Mouse (Mus musculus) lung, postnatal 0 days (tissue): Measurements from ENCODE around the gene Gm11011. TPM values are rescaled to one million over a fixed set of nuclear protein-coding genes. Genes with fewer than 3 reads are reported as not detected.
"Not testable (repeated sequence)": the region's sequence is repeated elsewhere in the genome, so short reads cannot be mapped to it uniquely, and the experiment has no call there.

Experiments
- ATAC-seq: fragments of 200-750 bp; cut with Nextera tagmentation; 2 replicates; pipeline ENCODE4 v1.8.0; 2017; ENCODE audit warnings: moderate library complexity
- DNase-seq: peaks from one replicate; pipeline ENCODE4 v3.0.0-alpha.2; 2016; ENCODE audit warnings: low spot score
- H3K27ac ChIP-seq: fragments of 300-500 bp; sonication (generic); 2 replicates; pipeline ENCODE4 v1.5.1; 2014; ENCODE audit warnings: antibody characterized with exemption, mild to moderate bottlenecking, low read length, mixed read lengths
- H3K27me3 ChIP-seq: fragments of 300-500 bp; sonication (generic); replicated peaks from 2 replicates; pipeline ENCODE4 v1.6.1; 2014; ENCODE audit warnings: low read length, mixed read lengths; ENCODE audit not compliant: insufficient read depth
- H3K36me3 ChIP-seq: fragments of 300-500 bp; sonication (generic); 2 replicates; pipeline ENCODE4 v1.6.1; 2014; ENCODE audit warnings: low read length, mixed read lengths; ENCODE audit not compliant: insufficient read depth
- H3K4me1 ChIP-seq: fragments of 300-500 bp; sonication (generic); 2 replicates; pipeline ENCODE4 v1.6.1; 2014; ENCODE audit warnings: antibody characterized with exemption, low read depth, low read length, mixed read lengths; ENCODE audit not compliant: insufficient read depth
- H3K4me2 ChIP-seq: fragments of 300-500 bp; sonication (generic); replicated peaks from 2 replicates; pipeline ENCODE4 v1.6.1; 2014; ENCODE audit warnings: low read depth, mild to moderate bottlenecking, low read length, moderate library complexity, mixed read lengths
- H3K4me3 ChIP-seq: fragments of 300-500 bp; sonication (generic); 2 replicates; pipeline ENCODE4 v1.5.1; 2014; ENCODE audit warnings: low read depth, low read length
- H3K9ac ChIP-seq: fragments of 300-500 bp; sonication (generic); replicated peaks from 2 replicates; pipeline ENCODE4 v1.6.1; 2014; ENCODE audit warnings: low read depth, mild to moderate bottlenecking
- H3K9me3 ChIP-seq: fragments of 300-500 bp; sonication (generic); 2 replicates; pipeline ENCODE4 v1.6.1; 2016; ENCODE audit warnings: low read length, mixed read lengths
- CTCF ChIP-seq: IDR thresholded peaks from 2 replicates; pipeline ENCODE4 v1.5.1; 2016; ENCODE audit warnings: antibody characterized with exemption, mild to moderate bottlenecking
- EP300 ChIP-seq: IDR thresholded peaks from 2 replicates; pipeline ENCODE4 v1.6.1; 2016; ENCODE audit warnings: antibody characterized with exemption, mild to moderate bottlenecking, control low read depth
- WGBS: fragments of 180-500 bp; shearing (Covaris S2); extraction: QIAGEN DNeasy Blood & Tissue Kit; methylation state at CpG from one replicate; pipeline ENCODE4 v1.1.7; 2014; 5-methylcytosine and 5-hydroxymethylcytosine counted together
- polyA plus RNA-seq: library from polyadenylated mRNA; unstranded; fragments of >200 nt; fragmentation: Nextera tagmentation; extraction: Ambion mirVana; gene quantifications from 2 replicates; pipeline ENCODE4 v1.2.1, GENCODE M21; 2015

Gene Gm11011
- not detected in 2 replicates for polyA plus RNA-seq

- H3K27me3 ChIP-seq, H3K4me2 ChIP-seq, H3K4me1 ChIP-seq, H3K27ac ChIP-seq, DNase-seq, H3K9me3 ChIP-seq, H3K9ac ChIP-seq, ATAC-seq, H3K36me3 ChIP-seq, H3K4me3 ChIP-seq: not testable (repeated sequence)
These were observed at the start of gene Gm11011 for GRCm38 (mm10) chr2:169587645-169588044. TSS of gene Gm11011 (minus strand) at chr2:169587745.

DNA sequence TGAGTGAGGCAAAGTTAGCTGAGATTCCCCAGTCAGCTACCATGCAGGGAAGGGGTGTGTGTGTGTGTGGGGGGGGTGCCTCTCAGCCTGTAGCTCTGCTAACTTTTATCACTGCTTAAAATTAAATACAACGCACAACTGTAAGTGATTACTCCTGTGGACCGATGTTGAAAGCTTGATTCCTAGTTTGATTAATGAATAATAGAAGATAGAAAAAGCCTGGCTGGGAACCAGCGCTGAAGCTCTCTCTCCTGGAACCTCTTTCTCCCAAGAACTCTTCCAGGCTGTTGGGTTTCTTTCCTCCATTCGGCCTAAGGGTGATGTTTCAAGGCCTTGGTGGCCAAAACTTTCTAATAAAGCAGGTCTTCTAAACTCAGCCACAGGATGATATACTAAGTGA lies 48.9 kb upstream of the Gm11011 start:
- ATAC-seq (no peak), DNase-seq (peak; percentile 5)
- Histone ChIP-seq H3K4me3 (no peak overlapping the region), H3K36me3 (no peaks in the 10 kb centered on the region), H3K9ac (no peak overlapping the region), H3K4me2 (peak overlapping the region; percentile 92), H3K27ac (no peak overlapping the region), H3K27me3 (no peaks in the 10 kb centered on the region), H3K4me1 (no peaks in the 10 kb centered on the region), H3K9me3 (no peaks in the 10 kb centered on the region)
- TF ChIP-seq EP300 (no peak), CTCF (no peak)
- WGBS = 32% methylated on average over 4 of the region's 4 CpGs

DNA sequence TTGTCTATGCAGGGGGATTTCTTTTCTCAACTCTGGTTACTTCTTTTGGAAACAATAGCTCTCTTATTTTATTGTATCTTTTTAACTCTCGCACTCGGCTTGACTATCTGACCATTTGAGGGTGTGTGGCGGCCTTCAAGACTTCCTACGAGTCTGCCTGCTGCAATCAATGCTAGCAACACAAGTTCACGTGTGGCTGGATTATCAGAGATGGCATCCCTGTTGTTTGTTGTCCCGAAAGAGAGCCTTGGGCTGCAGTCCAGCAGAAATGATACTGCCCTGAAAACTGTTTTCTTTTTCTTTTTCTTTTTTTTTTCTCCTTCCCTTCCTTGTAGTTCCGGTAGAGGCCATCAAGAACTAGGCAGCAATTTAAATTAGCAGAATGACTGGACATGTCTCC lies 47.9 kb upstream of the Gm11011 start:
- WGBS = 28% methylated on average over 7 of the region's 7 CpGs
- H3K4me1 ChIP-seq = no peaks in the 10 kb centered on the region
- no peaks in the 10 kb centered on the region for H3K27me3 ChIP-seq
- H3K27ac ChIP-seq = no peak overlapping the region
- peak overlapping the region; percentile 10; the same call in 1 of the 2 replicates for H3K4me3 ChIP-seq
- peak overlapping the region; percentile 92 for H3K4me2 ChIP-seq
- DNase-seq (peak; percentile 22), ATAC-seq (no peak)
- H3K9ac ChIP-seq = no peak overlapping the region
- H3K36me3 ChIP-seq = no peaks in the 10 kb centered on the region
- TF ChIP-seq EP300 (no peak), CTCF (no peak)
- no peaks in the 10 kb centered on the region for H3K9me3 ChIP-seq

- Histone ChIP-seq H3K4me3 (peak overlapping the region; percentile 65), H3K4me2 (peak overlapping the region; percentile 92), H3K27me3 (no peaks in the 10 kb centered on the region), H3K4me1 (no peaks in the 10 kb centered on the region), H3K9ac (no peak overlapping the region), H3K9me3 (no peaks in the 10 kb centered on the region), H3K36me3 (no peaks in the 10 kb centered on the region), H3K27ac (no peak overlapping the region)
- DNase-seq = no peak
- 22% methylated on average over 17 of the region's 17 CpGs for WGBS
- no peak for TF ChIP-seq CTCF
- no peak for TF ChIP-seq EP300
- no peak for ATAC-seq
These were observed 47.3 kb upstream of the Gm11011 start for GRCm38 (mm10) chr2:169634619-169635382.

- TF ChIP-seq CTCF (0 out of 2 replicates have a peak, but pooled peaks have one; percentile 8), EP300 (no peak)
- WGBS = under 1% methylated on average over 27 of the region's 38 CpGs
- Histone ChIP-seq H3K27me3 (no peaks in the 10 kb centered on the region), H3K27ac (peak overlapping the region; percentile 77), H3K4me2 (peak overlapping the region; percentile 92), H3K9me3 (no peaks in the 10 kb centered on the region), H3K36me3 (no peaks in the 10 kb centered on the region), H3K4me1 (no peaks in the 10 kb centered on the region), H3K9ac (peak overlapping the region; percentile 50), H3K4me3 (peak overlapping the region; percentile 65)
- ATAC-seq = peak; percentile 50
- peak; percentile 49 for DNase-seq
These were observed 46.1 kb upstream of the Gm11011 start for GRCm38 (mm10) chr2:169633491-169634289.

DNA sequence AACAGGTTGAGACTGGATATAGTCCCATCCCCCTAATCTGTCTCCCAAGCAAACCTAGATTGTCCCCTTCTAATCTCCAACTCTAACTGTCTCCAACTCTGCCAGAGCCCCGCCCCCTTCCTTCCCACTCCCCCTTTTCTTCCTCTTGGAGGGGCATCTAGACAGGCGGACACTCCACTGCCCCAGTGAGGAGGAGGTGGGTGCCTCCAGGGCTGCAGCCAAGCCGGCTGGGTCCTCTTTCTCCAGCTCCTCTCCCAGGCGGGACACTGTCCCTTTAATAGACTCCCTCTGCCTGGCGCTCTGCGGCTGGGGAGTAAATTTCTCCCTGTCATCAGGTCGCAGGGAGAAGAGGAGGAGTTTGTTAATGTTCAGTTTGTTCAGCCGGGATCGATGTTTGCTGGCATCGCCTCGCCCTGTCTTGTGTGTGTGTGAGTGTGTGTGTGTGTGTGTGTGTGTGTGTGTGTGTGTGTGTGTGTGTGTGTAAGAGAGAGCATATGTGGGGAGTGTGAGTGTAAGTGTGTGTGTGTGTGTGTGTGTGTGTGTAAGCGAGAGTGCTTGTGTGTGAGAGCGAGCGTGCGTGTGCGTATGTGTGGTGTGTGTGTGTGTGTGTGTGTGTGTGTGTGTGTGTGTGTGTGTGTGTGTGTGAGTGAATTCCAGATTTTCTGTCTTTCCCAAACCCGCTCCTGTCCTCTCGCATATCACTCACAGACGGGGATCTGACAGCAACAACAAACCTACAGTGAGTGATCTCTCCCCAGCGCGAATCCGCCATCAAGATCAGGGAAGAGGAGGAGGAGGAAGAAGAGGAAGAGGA lies 45.0 kb upstream of the Gm11011 start, which contains the start of gene Tshz2:
TSS of gene Tshz2 (plus strand) at position 676 of the 814 bp plus-strand sequence.
- WGBS = 1% methylated on average over 22 of the region's 22 CpGs
- peak within 1 kb of the TSS; percentile 92 for H3K4me2 ChIP-seq
- no peaks in the 10 kb centered on the region for H3K9me3 ChIP-seq
- no peaks in the 10 kb centered on the region for H3K4me1 ChIP-seq
- H3K27ac ChIP-seq = peak within 1 kb of the TSS; percentile 77
- H3K27me3 ChIP-seq = no peaks in the 10 kb centered on the region
- peak; percentile 86 for DNase-seq
- ATAC-seq = peak; percentile 81
- H3K9ac ChIP-seq = peak within 1 kb of the TSS; percentile 50
- TF ChIP-seq CTCF = peak; percentile 9; the same call in 1 of the 2 replicates
- no peak for TF ChIP-seq EP300
- H3K36me3 ChIP-seq = no peaks in the 10 kb centered on the region
- H3K4me3 ChIP-seq = peak within 1 kb of the TSS; percentile 65
